Mouse (Mus musculus) neural tube, embryonic 12.5 days (tissue): ENCODE results near the gene Sco2. TPM values are rescaled to one million over a fixed set of nuclear protein-coding genes. Genes with fewer than 3 reads are reported as not detected.

Experiments
- ATAC-seq: fragments of 200-750 bp; cut with Nextera tagmentation; 2 replicates; pipeline ENCODE4 v1.8.0; 2017; ENCODE audit warnings: low read depth, mild to moderate bottlenecking, moderate TSS enrichment, moderate library complexity; ENCODE audit not compliant: low FRiP score
- H3K27ac ChIP-seq: fragments of 300-500 bp; sonication (generic); 2 replicates; pipeline ENCODE4 v1.5.1; 2016
- H3K27me3 ChIP-seq: fragments of 300-500 bp; sonication (generic); replicated peaks from 2 replicates; pipeline ENCODE4 v1.6.1; 2016; ENCODE audit warnings: mild to moderate bottlenecking
- H3K36me3 ChIP-seq: fragments of 300-500 bp; sonication (generic); 2 replicates; pipeline ENCODE4 v1.6.1; 2016; ENCODE audit warnings: mild to moderate bottlenecking
- H3K4me1 ChIP-seq: fragments of 300-500 bp; sonication (generic); 2 replicates; pipeline ENCODE4 v1.6.1; 2016
- H3K4me2 ChIP-seq: fragments of 300-500 bp; sonication (generic); replicated peaks from 2 replicates; pipeline ENCODE4 v1.6.1; 2016; ENCODE audit warnings: mild to moderate bottlenecking
- H3K4me3 ChIP-seq: fragments of 300-500 bp; sonication (generic); 2 replicates; pipeline ENCODE4 v1.5.1; 2016
- H3K9ac ChIP-seq: fragments of 300-500 bp; sonication (generic); 2 replicates; pipeline ENCODE4 v1.6.1; 2016; ENCODE audit warnings: mild to moderate bottlenecking
- H3K9me3 ChIP-seq: fragments of 300-500 bp; sonication (generic); 2 replicates; pipeline ENCODE4 v1.6.1; 2016; ENCODE audit warnings: mild to moderate bottlenecking
- WGBS: fragments of 180-500 bp; shearing (Covaris S2); methylation state at CpG from one replicate; pipeline ENCODE4 v1.1.7; 2016; 5-methylcytosine and 5-hydroxymethylcytosine counted together
- polyA plus RNA-seq: library from polyadenylated mRNA; unstranded; fragments of >200 nt; fragmentation: Nextera tagmentation; extraction: Ambion mirVana; gene quantifications from 2 replicates; pipeline ENCODE4 v1.2.1, GENCODE M21; 2016

Gene Sco2
- 7.8 and 8.8 TPM in 2 replicates for polyA plus RNA-seq

- Histone ChIP-seq H3K36me3 (peaks cover 39% of the 10 kb centered on the region), H3K9me3 (no peaks in the 10 kb centered on the region), H3K9ac (peak within 1 kb of the TSS; percentile 76), H3K4me3 (peak within 1 kb of the TSS; percentile 65), H3K4me2 (peak within 1 kb of the TSS; percentile 82), H3K4me1 (peaks cover 18% of the 10 kb centered on the region), H3K27me3 (peaks cover 31% of the 10 kb centered on the region), H3K27ac (peak within 1 kb of the TSS; percentile 82; the same call in 1 of the 2 replicates)
- peak; percentile 80 for ATAC-seq
- under 1% methylated on average over 42 of the region's 42 CpGs for WGBS
These were observed at the start of gene Sco2 for GRCm38 (mm10) chr15:89373762-89374248. Gene Sco2 (minus strand): TSS chr15:89373846.

DNA sequence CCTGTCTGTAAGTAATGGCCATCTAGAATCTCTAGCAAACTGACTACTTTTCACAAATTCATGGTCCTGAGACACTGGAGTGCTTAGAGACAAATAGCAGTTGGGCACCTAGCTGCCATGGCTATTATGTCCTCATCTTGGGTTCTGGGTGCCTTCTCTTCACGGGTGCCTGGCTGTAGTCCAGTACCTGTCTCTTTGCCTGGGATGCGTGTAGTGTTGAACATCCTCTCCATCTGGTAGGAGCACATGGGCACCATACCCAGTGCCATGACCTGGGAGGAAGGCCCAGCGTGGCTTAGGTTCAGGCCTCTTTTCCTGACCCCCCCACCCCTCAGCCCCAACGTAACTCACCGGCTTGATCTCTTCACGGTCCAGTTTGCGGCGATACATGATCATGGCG lies 48.3 kb upstream of the Sco2 start:
- Histone ChIP-seq H3K36me3 (peaks cover 48% of the 10 kb centered on the region), H3K9ac (no peak overlapping the region), H3K4me2 (no peak overlapping the region), H3K4me1 (no peaks in the 10 kb centered on the region), H3K27me3 (no peaks in the 10 kb centered on the region), H3K27ac (no peak overlapping the region), H3K9me3 (no peaks in the 10 kb centered on the region), H3K4me3 (no peak overlapping the region)
- no peak for ATAC-seq
- 96% methylated on average over 9 of the region's 9 CpGs for WGBS

DNA sequence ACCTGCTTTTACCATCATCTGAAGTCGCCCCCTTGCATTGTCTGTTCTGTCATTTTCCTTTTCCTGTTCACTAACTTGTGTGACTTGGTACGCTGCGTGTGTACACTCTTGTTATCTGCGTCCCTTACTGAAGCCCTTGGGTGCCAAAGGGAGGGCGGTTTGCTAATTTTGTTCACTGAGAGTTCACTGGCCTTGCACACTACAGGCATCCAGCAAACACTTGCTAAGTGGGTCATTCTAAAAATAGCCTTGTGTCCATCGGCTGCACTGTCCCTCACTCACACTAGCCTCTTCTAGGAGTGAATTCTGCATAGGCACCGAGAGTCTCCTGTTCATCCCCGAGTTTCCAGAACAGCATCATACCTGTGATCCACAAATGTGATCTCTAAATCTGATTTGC lies 41.6 kb upstream of the Sco2 start:
- Histone ChIP-seq H3K4me3 (no peak overlapping the region), H3K27ac (no peak overlapping the region), H3K9ac (no peak overlapping the region), H3K9me3 (no peaks in the 10 kb centered on the region), H3K4me1 (no peaks in the 10 kb centered on the region), H3K36me3 (peaks cover 22% of the 10 kb centered on the region), H3K4me2 (no peak overlapping the region), H3K27me3 (no peaks in the 10 kb centered on the region)
- 91% methylated on average over 8 of the region's 8 CpGs for WGBS
- ATAC-seq: no peak

GRCm38 (mm10) chr15:89410118-89410517 lies 36.5 kb upstream of the Sco2 start, which contains the start of gene Syce3:
Gene Syce3 (minus strand): TSS chr15:89410503.
- no peak within 1 kb of the TSS for H3K9ac ChIP-seq
- 83% methylated on average over 24 of the region's 24 CpGs for WGBS
- no peaks in the 10 kb centered on the region for H3K36me3 ChIP-seq
- H3K4me2 ChIP-seq: no peak within 1 kb of the TSS
- H3K4me1 ChIP-seq: no peaks in the 10 kb centered on the region
- ATAC-seq: no peak
- H3K9me3 ChIP-seq: peaks cover 9% of the 10 kb centered on the region
- no peak within 1 kb of the TSS for H3K27ac ChIP-seq
- no peak within 1 kb of the TSS for H3K4me3 ChIP-seq
- H3K27me3 ChIP-seq: no peaks in the 10 kb centered on the region

DNA sequence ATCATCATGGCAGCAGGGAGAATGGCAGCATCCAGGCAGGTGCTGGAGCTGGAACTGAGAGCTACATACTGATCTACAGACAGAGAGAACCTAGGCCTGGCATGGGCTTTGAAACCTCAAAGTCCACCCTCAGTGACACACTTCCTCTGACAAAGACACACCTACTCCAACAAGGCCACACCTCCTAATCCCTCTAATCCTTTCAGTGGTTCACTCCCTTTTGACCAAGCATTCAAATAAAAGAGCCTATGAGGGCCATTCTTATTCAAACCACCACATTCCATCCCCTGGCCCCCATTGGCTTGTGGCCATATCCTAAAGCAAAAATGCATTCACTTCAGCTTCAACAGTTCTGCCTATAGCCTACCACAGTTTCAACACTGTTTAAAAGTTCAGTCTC lies 33.0 kb upstream of the Sco2 start:
- ATAC-seq: no peak
- Histone ChIP-seq H3K4me3 (no peak overlapping the region), H3K36me3 (no peaks in the 10 kb centered on the region), H3K9me3 (peaks cover 9% of the 10 kb centered on the region), H3K4me1 (no peaks in the 10 kb centered on the region), H3K27me3 (no peaks in the 10 kb centered on the region), H3K9ac (no peak overlapping the region), H3K4me2 (no peak overlapping the region), H3K27ac (no peak overlapping the region)

DNA sequence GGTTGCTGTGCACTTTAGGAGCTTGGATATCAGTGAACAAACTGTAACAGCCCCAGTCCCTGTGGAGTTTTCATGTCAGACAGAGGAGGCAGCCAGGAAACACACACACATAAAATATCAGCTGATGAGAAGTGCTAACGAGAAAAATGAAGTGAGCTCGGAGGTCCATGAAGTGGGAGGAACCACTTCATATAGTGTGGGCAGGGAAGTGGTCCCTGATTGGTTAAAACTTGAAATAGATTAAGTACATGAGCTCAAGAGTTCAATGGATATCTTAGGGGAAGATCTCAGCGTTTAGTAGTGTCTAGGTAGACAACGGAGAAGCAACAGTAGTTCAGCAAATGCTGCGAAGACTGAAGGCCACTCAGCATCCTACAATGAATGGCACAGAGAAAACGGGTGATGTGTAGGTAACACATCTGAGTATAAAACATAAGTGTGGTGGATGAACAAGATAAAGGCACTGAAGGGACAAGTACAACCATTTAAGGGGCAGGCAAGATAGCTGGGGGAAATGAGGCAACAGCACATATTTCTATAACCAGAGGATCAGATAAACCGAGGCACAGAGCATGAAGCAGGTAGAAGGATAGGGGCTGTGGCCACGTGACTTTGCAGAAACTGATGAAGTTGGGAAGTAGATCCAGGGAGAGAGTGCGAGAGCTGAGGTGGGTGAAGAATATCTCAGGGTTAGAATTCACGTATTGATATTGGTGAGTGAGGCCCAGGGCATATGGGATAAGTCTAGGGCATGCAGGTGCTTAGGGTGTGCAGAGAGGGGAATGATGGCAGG lies 31.4 kb upstream of the Sco2 start:
- no peaks in the 10 kb centered on the region for H3K4me1 ChIP-seq
- 85% methylated on average over 10 of the region's 10 CpGs for WGBS
- H3K27ac ChIP-seq: no peak overlapping the region
- no peaks in the 10 kb centered on the region for H3K27me3 ChIP-seq
- ATAC-seq: no peak
- H3K9me3 ChIP-seq: peaks cover 9% of the 10 kb centered on the region
- H3K9ac ChIP-seq: no peak overlapping the region
- H3K4me2 ChIP-seq: no peak overlapping the region
- H3K4me3 ChIP-seq: no peak overlapping the region
- H3K36me3 ChIP-seq: no peaks in the 10 kb centered on the region

- WGBS: 82% methylated on average over 1 of the region's 1 CpGs
- H3K4me1 ChIP-seq: no peaks in the 10 kb centered on the region
These were observed 28.8 kb upstream of the Sco2 start for GRCm38 (mm10) chr15:89402471-89402870.

GRCm38 (mm10) chr15:89399716-89400115 lies 26.1 kb upstream of the Sco2 start:
- Histone ChIP-seq H3K4me1 (no peaks in the 10 kb centered on the region), H3K4me2 (no peak overlapping the region), H3K9me3 (no peaks in the 10 kb centered on the region), H3K36me3 (no peaks in the 10 kb centered on the region), H3K4me3 (no peak overlapping the region), H3K27me3 (no peaks in the 10 kb centered on the region), H3K9ac (no peak overlapping the region), H3K27ac (no peak overlapping the region)
- no peak for ATAC-seq
- 71% methylated on average over 1 of the region's 1 CpGs for WGBS

More at GRCm38 (mm10) chr15:89402471-89402870, 28.8 kb upstream of the Sco2 start:
- Histone ChIP-seq H3K4me3 (no peak overlapping the region), H3K9ac (no peak overlapping the region), H3K27ac (no peak overlapping the region), H3K36me3 (no peaks in the 10 kb centered on the region), H3K9me3 (no peaks in the 10 kb centered on the region), H3K4me2 (no peak overlapping the region), H3K27me3 (no peaks in the 10 kb centered on the region)
- ATAC-seq: no peak

- 79% methylated on average over 2 of the region's 2 CpGs for WGBS
- Histone ChIP-seq H3K9ac (no peak overlapping the region), H3K4me3 (no peak overlapping the region), H3K27ac (no peak overlapping the region), H3K36me3 (no peaks in the 10 kb centered on the region), H3K27me3 (no peaks in the 10 kb centered on the region), H3K9me3 (no peaks in the 10 kb centered on the region), H3K4me2 (no peak overlapping the region), H3K4me1 (no peaks in the 10 kb centered on the region)
- ATAC-seq: no peak
These were observed 24.5 kb upstream of the Sco2 start for GRCm38 (mm10) chr15:89398146-89398545.

DNA sequence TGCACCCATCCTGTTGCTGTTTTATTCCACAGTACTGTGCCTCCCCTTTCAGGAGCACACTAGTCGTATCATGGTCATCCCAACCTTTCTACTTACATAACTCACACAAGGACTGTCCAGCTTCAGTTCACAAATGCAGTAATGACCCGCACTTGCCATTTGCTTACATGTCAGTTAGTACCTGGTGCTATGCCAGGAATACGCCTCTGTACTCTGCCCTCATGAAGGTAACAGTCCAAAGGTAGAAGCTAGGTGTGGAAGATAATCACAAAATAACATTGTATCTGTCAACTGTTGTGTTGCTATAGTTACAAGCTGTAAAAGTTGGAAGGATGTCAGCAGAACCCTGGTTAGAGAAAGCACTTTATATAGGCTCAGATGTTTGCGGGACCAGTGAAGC lies 23.2 kb upstream of the Sco2 start:
- no peak overlapping the region for H3K27ac ChIP-seq
- H3K27me3 ChIP-seq: no peaks in the 10 kb centered on the region
- no peaks in the 10 kb centered on the region for H3K36me3 ChIP-seq
- no peaks in the 10 kb centered on the region for H3K4me1 ChIP-seq
- H3K9ac ChIP-seq: no peak overlapping the region
- no peak overlapping the region for H3K4me3 ChIP-seq
- 92% methylated on average over 4 of the region's 4 CpGs for WGBS
- no peaks in the 10 kb centered on the region for H3K9me3 ChIP-seq
- no peak for ATAC-seq
- no peak overlapping the region for H3K4me2 ChIP-seq

DNA sequence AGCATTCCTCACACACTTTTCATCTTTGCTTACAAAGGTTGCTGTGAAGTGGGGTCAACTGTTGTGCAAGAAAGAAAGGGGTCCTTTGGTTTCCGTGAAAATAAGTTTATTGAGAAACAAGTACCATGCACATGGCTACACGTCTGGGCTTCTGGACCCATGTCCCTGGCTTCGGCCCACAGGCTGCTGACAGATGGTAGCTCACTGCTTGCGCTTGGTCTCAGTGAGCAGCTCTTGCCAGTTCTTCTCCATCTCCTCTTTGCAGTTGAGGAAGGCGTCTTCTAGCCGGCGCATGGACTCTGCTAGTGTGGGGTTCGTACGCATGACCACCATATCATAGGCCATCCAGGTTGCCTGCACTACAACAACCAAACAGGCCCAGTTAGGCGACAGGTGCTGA lies 16.4 kb upstream of the Sco2 start:
- Histone ChIP-seq H3K27me3 (no peaks in the 10 kb centered on the region; the same call in none of the 2 replicates), H3K9ac (no peak overlapping the region), H3K4me3 (no peak overlapping the region), H3K9me3 (no peaks in the 10 kb centered on the region), H3K27ac (no peak overlapping the region), H3K4me1 (no peaks in the 10 kb centered on the region), H3K4me2 (no peak overlapping the region), H3K36me3 (no peaks in the 10 kb centered on the region)
- no peak for ATAC-seq
- 90% methylated on average over 10 of the region's 10 CpGs for WGBS

DNA sequence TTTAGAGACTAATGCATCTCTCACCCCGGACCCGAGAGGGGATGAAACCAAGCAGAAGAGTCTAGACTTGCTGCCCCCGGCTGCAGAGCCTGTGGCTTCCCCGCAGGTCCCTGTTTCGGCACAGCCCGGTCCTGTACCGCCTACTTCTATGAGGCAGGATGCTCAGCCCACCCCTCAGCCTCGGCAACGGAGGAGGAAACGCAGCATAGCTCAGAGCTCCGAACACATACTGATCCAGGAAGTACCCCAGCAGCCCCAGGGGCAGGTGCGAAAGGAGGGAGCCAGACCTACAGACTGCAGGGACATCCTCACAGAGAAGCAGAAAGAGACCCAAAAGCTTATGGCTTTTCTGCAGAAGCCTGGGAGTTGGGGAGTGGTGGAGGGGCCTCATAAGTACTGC lies 13.5 kb upstream of the Sco2 start:
- Histone ChIP-seq H3K9ac (no peak overlapping the region), H3K4me2 (no peak overlapping the region), H3K4me3 (no peak overlapping the region), H3K36me3 (no peaks in the 10 kb centered on the region), H3K27me3 (no peaks in the 10 kb centered on the region; the same call in none of the 2 replicates), H3K27ac (no peak overlapping the region), H3K4me1 (no peaks in the 10 kb centered on the region), H3K9me3 (no peaks in the 10 kb centered on the region)
- no peak for ATAC-seq
- 44% methylated on average over 12 of the region's 12 CpGs for WGBS

- ATAC-seq: no peak
- no peak within 1 kb of the TSS for H3K4me3 ChIP-seq
- H3K9me3 ChIP-seq: no peaks in the 10 kb centered on the region
- H3K36me3 ChIP-seq: no peaks in the 10 kb centered on the region
- WGBS: 89% methylated on average over 7 of the region's 7 CpGs
- peaks cover 7% of the 10 kb centered on the region for H3K27me3 ChIP-seq
- H3K4me1 ChIP-seq: peaks cover under 1% of the 10 kb centered on the region; the same call in 1 of the 2 replicates
- no peak within 1 kb of the TSS for H3K4me2 ChIP-seq
- H3K27ac ChIP-seq: no peak within 1 kb of the TSS
- no peak within 1 kb of the TSS for H3K9ac ChIP-seq
These were observed 11.0 kb upstream of the Sco2 start, which contains the start of gene Klhdc7b for GRCm38 (mm10) chr15:89384617-89385016. Gene Klhdc7b (plus strand): TSS chr15:89384917.
